Mouse (Mus musculus) frontal cortex, postnatal 14 days (tissue): ENCODE measurements around the gene March4.

Source experiments
- DNase-seq, 2 experiments: peaks; one replicate each; pipeline ENCODE4 v3.0.0; 2022; ENCODE audit warnings: low spot score in 2 of 2

March4 gene

GRCm38 (mm10) chr1:72536611-72537351, at the start of gene March4:
March4 (minus strand) TSS chr1:72536930.
- peak; percentile 63 to 64 for DNase-seq

DNA sequence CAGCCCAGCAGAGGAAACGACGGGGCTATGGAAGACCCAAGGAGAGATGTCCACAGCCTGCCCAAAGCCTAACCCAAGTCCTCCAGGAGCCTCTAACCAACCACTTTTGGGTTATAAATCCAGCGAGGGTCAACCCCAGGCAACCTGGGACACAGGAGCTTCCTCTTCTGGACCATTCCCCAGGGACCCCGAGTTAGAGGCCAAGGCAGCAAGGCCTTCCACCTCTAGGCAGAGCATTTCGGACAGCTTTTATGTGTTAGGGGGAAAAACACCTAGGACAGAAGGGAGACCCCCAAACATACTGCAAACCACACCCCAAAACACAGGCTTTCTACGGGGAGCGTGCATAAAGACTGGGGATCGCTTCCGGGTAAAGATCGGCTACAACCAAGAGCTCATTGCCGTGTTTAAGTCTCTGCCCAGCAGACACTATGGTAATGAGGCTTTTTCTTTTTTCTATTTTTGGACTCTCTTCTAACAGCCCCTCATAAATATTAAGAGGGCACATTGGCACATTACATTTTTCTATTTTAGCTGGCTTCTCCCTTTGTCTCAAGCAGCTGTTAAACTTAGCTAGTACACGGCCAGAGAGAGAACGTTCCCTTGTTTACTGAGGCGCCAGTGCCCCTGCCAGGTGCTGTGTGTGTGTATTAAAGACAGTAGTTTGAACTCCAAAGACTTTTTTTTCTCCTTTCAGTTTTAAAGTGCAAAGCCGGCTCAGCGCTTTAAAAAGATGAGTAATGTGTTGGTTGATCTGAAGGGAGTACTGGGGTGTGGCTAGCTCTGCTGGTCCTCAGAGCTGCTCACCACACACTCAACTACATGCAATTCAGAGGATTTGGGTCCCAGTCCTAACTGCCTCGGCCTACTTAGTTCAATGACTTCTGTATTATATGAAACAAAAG, 49.5 kb upstream of the March4 start:
- DNase-seq, result no peak

DNA sequence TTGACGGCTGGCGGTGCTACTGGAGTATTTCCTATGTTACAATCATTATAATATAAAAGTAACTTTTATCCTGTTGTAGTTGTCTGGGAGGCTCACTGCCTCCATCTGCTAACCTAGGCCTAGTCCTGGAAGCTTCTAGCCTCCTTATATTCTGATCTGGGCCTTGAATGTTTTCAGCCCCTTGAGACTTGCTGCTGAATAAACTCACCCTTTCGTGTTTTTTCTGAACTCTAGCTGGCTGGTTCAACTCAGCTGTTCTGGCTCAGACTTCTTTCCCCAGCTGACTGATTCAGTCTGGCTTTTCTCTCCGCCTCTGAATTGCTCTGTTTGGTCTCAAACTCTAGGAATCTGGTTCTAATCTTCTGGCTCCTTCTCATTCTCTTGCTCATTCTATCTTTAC, 47.2 kb upstream of the March4 start:
- DNase-seq, result no peak

DNA sequence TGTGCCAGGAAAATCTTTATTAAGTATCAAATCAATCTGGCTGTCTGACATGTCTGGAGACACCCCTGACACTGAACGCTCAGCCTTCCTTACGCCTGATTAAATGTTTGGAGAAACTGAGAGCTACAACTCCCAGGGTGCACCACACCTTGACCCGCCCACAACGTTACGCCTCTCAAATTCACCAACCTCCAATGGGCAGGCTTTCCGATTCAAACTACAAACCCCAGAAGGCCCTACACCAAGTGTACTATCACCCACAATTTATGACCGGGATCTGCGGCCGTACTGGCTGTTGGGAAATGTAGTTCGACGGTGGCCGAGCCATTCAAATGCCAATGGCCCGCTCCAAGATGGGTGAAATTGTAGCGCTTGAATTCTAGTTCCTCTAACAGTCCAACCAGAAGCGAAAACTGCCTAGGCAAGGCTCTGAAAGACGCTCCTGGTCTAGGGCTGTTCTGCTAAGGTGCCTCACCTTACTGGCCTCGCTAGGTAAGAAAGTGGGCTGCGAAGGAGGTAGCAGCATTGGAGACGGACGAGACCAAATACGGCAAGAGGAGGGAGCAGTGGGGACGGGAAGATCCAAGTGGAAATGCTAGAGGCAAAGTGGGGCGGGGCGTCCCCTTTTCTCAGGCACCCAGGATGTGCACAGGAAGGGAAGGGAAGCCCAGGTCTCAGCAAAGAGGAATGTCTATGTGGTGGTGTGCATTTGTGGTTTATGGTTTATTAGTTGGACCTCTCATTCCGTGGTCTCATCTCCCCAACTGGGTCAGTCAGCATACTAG, 46.4 kb upstream of the March4 start, which contains the start of gene Smarcal1:
TSS of gene Smarcal1 (plus strand) at position 305 of the 785 bp plus-strand sequence.
- peak; percentile 94 to 95 for DNase-seq

- DNase-seq, result no peak
Observed at GRCm38 (mm10) chr1:72578806-72579205, 42.1 kb upstream of the March4 start.

- no peak for DNase-seq
Observed at GRCm38 (mm10) chr1:72578351-72578750, 41.6 kb upstream of the March4 start.

GRCm38 (mm10) chr1:72577481-72577922, 40.8 kb upstream of the March4 start:
- no peak for DNase-seq

DNA sequence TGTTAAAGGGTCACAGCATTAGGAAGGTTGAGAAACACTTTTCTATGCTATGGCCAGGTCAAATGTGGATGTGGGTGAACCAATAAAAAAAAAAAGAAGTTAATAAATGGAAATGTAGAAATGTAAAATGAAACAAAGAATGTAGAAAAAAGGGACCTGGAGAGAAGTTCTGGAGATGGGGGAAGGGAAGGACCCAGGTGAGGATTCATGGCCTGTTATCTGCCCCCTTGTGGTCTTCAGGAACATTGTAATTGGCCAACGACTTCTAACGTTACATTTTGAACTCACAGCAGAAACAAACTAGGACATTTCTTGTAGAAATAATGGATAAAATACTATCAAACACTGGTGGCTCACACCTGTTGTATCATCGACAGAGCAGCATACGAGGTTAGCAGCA, 38.4 kb upstream of the March4 start:
- no peak for DNase-seq

- no peak for DNase-seq
Observed at GRCm38 (mm10) chr1:72574608-72575007, 37.9 kb upstream of the March4 start.

- DNase-seq, result no peak
Observed at GRCm38 (mm10) chr1:72574047-72574446, 37.3 kb upstream of the March4 start.

GRCm38 (mm10) chr1:72568725-72569124, 32.0 kb upstream of the March4 start:
- no peak for DNase-seq

GRCm38 (mm10) chr1:72567056-72567455, 30.3 kb upstream of the March4 start:
- no peak for DNase-seq

DNA sequence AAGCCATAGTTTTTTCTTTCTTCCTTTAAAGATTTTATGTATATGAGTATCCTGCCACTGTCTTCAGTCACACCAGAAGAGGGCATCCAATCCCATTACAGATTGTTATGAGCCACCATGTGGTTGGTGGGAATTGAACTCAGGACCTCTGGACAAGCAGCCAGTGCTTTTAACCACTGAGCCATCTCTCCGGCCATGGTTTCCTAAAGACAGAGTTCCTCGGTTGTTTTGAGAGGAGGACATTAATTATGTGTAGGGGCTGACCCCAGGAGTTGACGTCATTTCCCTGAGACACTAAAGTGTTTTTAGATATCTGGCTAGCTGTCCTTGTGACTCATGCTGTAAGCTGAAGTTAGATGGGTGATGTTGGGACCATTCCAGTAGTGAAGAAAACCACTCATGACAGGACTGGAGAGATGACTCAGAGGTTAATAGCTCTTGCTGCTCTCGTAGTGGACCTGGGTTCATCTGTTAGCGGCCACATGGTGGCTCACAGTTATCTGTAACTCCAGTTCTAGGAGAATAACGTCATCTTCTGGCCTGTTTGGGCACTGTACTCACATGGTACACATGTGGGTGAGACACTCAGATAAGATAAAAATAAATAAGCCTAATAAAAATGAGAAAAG, 27.7 kb upstream of the March4 start:
- no peak for DNase-seq

DNA sequence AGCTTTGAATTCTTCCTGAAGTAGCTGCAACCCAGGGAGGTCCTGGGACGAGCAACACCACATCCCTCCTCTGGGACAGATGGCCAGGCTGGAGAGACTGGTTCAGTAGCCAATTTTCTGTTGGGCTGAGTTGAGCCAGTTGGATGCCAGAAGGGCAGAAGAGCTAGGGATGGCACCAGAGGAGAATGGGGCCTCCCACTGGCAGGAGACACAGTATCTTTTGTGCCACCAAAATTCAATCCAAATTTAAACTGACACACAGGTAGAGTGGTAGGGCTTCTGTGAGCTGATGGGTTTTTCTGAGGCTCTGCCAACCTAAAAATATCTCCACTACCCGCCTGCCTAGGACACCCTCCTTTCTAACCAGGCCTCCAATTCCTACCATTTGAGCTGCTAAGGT, 21.9 kb upstream of the March4 start:
- DNase-seq, result no peak

- DNase-seq, result no peak
Observed at GRCm38 (mm10) chr1:72556471-72556870, 19.7 kb upstream of the March4 start.

GRCm38 (mm10) chr1:72550317-72550716, 13.6 kb upstream of the March4 start:
- no peak for DNase-seq

- DNase-seq, result no peak
Observed at GRCm38 (mm10) chr1:72538266-72538665, 1.5 kb upstream of the March4 start.

- peak in 1 of 2 experiments; percentile 27 for DNase-seq
Observed at GRCm38 (mm10) chr1:72535725-72536571, 782 bp downstream of the March4 start.

DNA sequence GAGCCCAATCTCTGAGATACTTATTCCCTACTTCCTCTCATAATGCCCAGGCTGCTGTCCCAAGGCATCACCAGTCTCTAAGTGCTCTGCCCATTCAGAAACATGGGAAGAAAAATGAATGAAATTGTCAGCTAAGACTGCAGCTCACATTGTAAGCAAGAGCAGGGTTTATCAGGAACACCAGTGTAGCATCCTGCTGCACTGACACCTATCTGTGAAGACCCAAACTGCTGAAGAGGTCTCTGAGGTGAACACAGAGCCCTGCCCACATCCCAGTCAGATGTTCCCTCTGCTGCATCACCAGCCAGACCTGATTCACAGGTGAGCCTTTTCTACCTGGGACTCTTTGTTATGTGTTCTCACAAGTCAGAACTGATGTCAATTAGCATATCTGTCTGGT, 3.3 kb downstream of the March4 start:
- no peak for DNase-seq

DNA sequence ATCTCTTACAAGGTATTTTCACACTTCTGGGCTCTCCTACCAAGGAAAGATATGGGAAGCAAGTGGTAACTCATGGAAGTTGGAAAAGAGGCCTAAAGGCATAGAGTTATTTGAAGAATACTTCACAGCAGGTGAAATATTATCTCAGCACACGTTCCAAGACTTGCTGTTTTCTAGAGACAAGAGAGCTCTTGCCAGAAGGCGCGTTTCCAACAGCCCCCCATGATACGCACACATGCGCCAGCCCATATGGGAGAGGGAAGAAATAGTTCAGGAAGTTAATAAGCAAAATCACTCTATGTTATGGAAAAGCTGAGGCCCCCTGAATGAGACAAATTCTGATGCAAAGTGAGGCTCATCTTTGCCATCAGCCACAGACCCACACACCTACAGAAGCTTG, 3.8 kb downstream of the March4 start:
- DNase-seq, result no peak
